ENCODE assay signal across 12 mouse cellular contexts in genomic region chr17:26957872-26958271, GRCm38 (mm10).
"Had no signal": no experiment of that assay in that cellular context is flagged by ENCODE, and none has a peak within 500 bp of the region (broad histone marks: within the 10 kb centered on the region; RNA-seq: fewer than 3 reads in every experiment).

No protein-coding gene starts in this region.

- ATAC-seq: intestine, postnatal 0 days had no signal

- H3K4me2 ChIP-seq: lung, embryonic 15.5 days; midbrain, embryonic 11.5 days; stomach, embryonic 15.5 days had no signal

- H3K9me3 ChIP-seq: lung, embryonic 15.5 days; stomach, embryonic 15.5 days had no signal

- H3K9ac ChIP-seq: lung, embryonic 15.5 days; stomach, embryonic 15.5 days had no signal

- H3K4me3 ChIP-seq: lung, embryonic 15.5 days; stomach, embryonic 15.5 days had no signal

- DNase-seq: kidney, adult 2 months; kidney, postnatal 25 days; lung, postnatal 10 days; lung, postnatal 36 days; midbrain, embryonic 14.5 days; spleen, adult 18-20 months; thymus, postnatal 25 days had no signal

- H3K27ac ChIP-seq: kidney, postnatal 0 days; lung, embryonic 15.5 days; stomach, embryonic 15.5 days had no signal

- H3K27me3 ChIP-seq: stomach, embryonic 15.5 days had no signal
